Mouse (Mus musculus): ENCODE data around the gene Sept6. TPM values are rescaled to one million over a fixed set of nuclear protein-coding genes. Genes with fewer than 3 reads are reported as not detected.

Gene Sept6
- polyA plus RNA-seq, 1 experiment from 2014 or later = 4.8 TPM

DNA sequence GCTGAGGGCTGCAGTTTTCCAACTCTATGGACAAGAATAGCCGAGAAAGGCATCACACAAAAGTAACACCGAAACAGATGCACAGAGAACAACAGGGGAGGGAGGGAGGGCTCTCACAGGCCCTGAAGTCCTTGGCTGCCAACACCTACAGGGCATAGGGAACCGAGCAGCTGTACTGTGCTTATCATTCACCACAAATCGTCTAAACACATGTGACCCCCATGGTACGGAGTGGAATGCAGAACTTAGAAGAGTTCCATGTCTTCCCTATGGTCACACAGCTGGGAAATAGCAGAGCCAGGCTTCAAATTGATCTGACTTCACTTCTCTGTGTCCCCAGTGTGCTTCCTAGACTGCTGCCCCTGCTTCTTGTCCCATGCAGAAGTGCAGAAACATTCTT, 22.3 kb upstream of the Sept6 start:
- no peak overlapping the region for H3K27ac ChIP-seq (ENCODE audit: low read length)
- H3K9me3 ChIP-seq (ENCODE audit: low read length) = no peaks in the 10 kb centered on the region
- H3K27me3 ChIP-seq (replicated peaks; ENCODE audit: insufficient read depth, low read length) = no peaks in the 10 kb centered on the region
- no peak overlapping the region for H3K9ac ChIP-seq (replicated peaks; ENCODE audit: low read depth)
- no peak for TF ChIP-seq CTCF (IDR thresholded peaks at IDR 0.05)
- no peak for TF ChIP-seq EP300 (IDR thresholded peaks at IDR 0.05)
- WGBS = 39% methylated on average over 5 of the region's 5 CpGs
- peak; percentile 28; the same call in 1 of the 2 replicates for ATAC-seq
- H3K36me3 ChIP-seq (ENCODE audit: insufficient read depth, low read length) = no peaks in the 10 kb centered on the region
- no peak overlapping the region for H3K4me2 ChIP-seq (replicated peaks; ENCODE audit: low read depth, low read length)
- DNase-seq (ENCODE audit: low spot score) = no peak
- no peak overlapping the region for H3K4me3 ChIP-seq (ENCODE audit: low read depth, low read length)
- no peaks in the 10 kb centered on the region for H3K4me1 ChIP-seq (ENCODE audit: insufficient read depth, low read depth, low read length)

- Histone ChIP-seq H3K9me3 (ENCODE audit: low read length) (no peaks in the 10 kb centered on the region), H3K27me3 (replicated peaks; ENCODE audit: insufficient read depth, low read length) (no peaks in the 10 kb centered on the region), H3K4me3 (ENCODE audit: low read depth, low read length) (no peak overlapping the region), H3K4me1 (ENCODE audit: insufficient read depth, low read depth, low read length) (no peaks in the 10 kb centered on the region), H3K36me3 (ENCODE audit: insufficient read depth, low read length) (no peaks in the 10 kb centered on the region), H3K9ac (replicated peaks; ENCODE audit: low read depth) (no peak overlapping the region), H3K27ac (ENCODE audit: low read length) (no peak overlapping the region), H3K4me2 (replicated peaks; ENCODE audit: low read depth, low read length) (no peak overlapping the region)
- ATAC-seq (no peak), DNase-seq (ENCODE audit: low spot score) (no peak)
- WGBS = 83% methylated on average over 4 of the region's 4 CpGs
- TF ChIP-seq CTCF (IDR thresholded peaks at IDR 0.05) (no peak), EP300 (IDR thresholded peaks at IDR 0.05) (no peak)
Measured at GRCm38 (mm10) chrX:36991039-36991438, 555 bp downstream of the Sept6 start.

DNA sequence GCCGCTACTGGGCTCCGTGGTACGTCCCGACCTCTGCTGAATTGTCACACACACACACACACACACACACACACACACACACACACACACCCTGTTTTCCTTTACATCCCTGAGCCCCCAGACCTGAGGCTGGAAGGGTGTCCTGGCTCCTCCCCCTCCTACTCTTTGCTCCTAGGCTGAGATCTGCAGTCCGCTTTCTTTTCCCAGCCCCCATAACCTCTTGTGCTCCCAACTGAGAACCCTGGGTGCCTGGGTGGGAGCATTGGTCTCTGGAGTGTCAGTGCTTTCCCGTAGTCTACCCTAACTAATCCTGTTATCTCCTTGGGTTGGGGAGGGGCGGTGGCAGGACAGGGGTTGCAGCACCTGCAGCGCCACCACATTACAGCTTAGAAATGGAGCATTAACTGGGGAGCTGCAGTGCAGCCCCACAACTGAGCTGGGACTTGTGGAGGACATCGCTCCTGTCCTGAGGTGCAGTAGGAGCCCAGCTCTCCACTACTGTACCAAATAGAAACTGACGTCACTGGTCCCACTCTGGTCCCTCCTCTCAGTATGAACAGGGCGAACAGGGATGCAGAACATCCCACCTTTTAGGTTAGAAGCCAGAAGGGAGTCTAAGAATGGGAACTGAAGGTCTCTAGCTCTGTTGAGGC, 1.7 kb downstream of the Sept6 start:
- Histone ChIP-seq H3K4me1 (ENCODE audit: insufficient read depth, low read depth, low read length) (no peaks in the 10 kb centered on the region), H3K27ac (ENCODE audit: low read length) (no peak overlapping the region), H3K4me2 (replicated peaks; ENCODE audit: low read depth, low read length) (peak overlapping the region; percentile 69), H3K9ac (replicated peaks; ENCODE audit: low read depth) (no peak overlapping the region), H3K27me3 (replicated peaks; ENCODE audit: insufficient read depth, low read length) (no peaks in the 10 kb centered on the region), H3K9me3 (ENCODE audit: low read length) (no peaks in the 10 kb centered on the region), H3K4me3 (ENCODE audit: low read depth, low read length) (peak overlapping the region; percentile 50), H3K36me3 (ENCODE audit: insufficient read depth, low read length) (no peaks in the 10 kb centered on the region)
- TF ChIP-seq EP300 (IDR thresholded peaks at IDR 0.05) (no peak), CTCF (IDR thresholded peaks at IDR 0.05) (no peak)
- ATAC-seq = peak; percentile 11
- WGBS = 26% methylated on average over 7 of the region's 11 CpGs
- DNase-seq (ENCODE audit: low spot score) = peak; percentile 5

- Histone ChIP-seq H3K9me3 (ENCODE audit: low read length) (no peaks in the 10 kb centered on the region), H3K36me3 (ENCODE audit: insufficient read depth, low read length) (no peaks in the 10 kb centered on the region), H3K27me3 (replicated peaks; ENCODE audit: insufficient read depth, low read length) (no peaks in the 10 kb centered on the region), H3K4me2 (replicated peaks; ENCODE audit: low read depth, low read length) (peak overlapping the region; percentile 69), H3K27ac (ENCODE audit: low read length) (no peak overlapping the region), H3K9ac (replicated peaks; ENCODE audit: low read depth) (no peak overlapping the region), H3K4me1 (ENCODE audit: insufficient read depth, low read depth, low read length) (no peaks in the 10 kb centered on the region), H3K4me3 (ENCODE audit: low read depth, low read length) (peak overlapping the region; percentile 50)
- ATAC-seq = peak; percentile 97
- DNase-seq (ENCODE audit: low spot score) = peak; percentile 80
- WGBS = 13% methylated on average over 25 of the region's 29 CpGs
- TF ChIP-seq CTCF (IDR thresholded peaks at IDR 0.05) = no peak
- no peak for TF ChIP-seq EP300 (IDR thresholded peaks at IDR 0.05)
Measured at GRCm38 (mm10) chrX:36989234-36989751, 2.3 kb downstream of the Sept6 start.

GRCm38 (mm10) chrX:36988754-36989153, 2.8 kb downstream of the Sept6 start:
- Histone ChIP-seq H3K27ac (ENCODE audit: low read length) (no peak overlapping the region), H3K9me3 (ENCODE audit: low read length) (no peaks in the 10 kb centered on the region), H3K4me2 (replicated peaks; ENCODE audit: low read depth, low read length) (peak overlapping the region; percentile 69), H3K27me3 (replicated peaks; ENCODE audit: insufficient read depth, low read length) (no peaks in the 10 kb centered on the region), H3K4me3 (ENCODE audit: low read depth, low read length) (peak overlapping the region; percentile 50), H3K36me3 (ENCODE audit: insufficient read depth, low read length) (no peaks in the 10 kb centered on the region), H3K9ac (replicated peaks; ENCODE audit: low read depth) (no peak overlapping the region), H3K4me1 (ENCODE audit: insufficient read depth, low read depth, low read length) (no peaks in the 10 kb centered on the region)
- DNase-seq (ENCODE audit: low spot score) (peak; percentile 14), ATAC-seq (peak; percentile 18)
- WGBS = 14% methylated on average over 19 of the region's 23 CpGs
- TF ChIP-seq EP300 (IDR thresholded peaks at IDR 0.05) = no peak
- no peak for TF ChIP-seq CTCF (IDR thresholded peaks at IDR 0.05)

GRCm38 (mm10) chrX:36987851-36988250, 3.7 kb downstream of the Sept6 start:
- Histone ChIP-seq H3K9me3 (ENCODE audit: low read length) (no peaks in the 10 kb centered on the region), H3K4me2 (replicated peaks; ENCODE audit: low read depth, low read length) (no peak overlapping the region), H3K27me3 (replicated peaks; ENCODE audit: insufficient read depth, low read length) (no peaks in the 10 kb centered on the region), H3K36me3 (ENCODE audit: insufficient read depth, low read length) (no peaks in the 10 kb centered on the region), H3K27ac (ENCODE audit: low read length) (no peak overlapping the region), H3K4me3 (ENCODE audit: low read depth, low read length) (no peak overlapping the region), H3K4me1 (ENCODE audit: insufficient read depth, low read depth, low read length) (no peaks in the 10 kb centered on the region), H3K9ac (replicated peaks; ENCODE audit: low read depth) (no peak overlapping the region)
- DNase-seq (ENCODE audit: low spot score) = no peak
- ATAC-seq = no peak
- WGBS = 59% methylated on average over 4 of the region's 4 CpGs
- TF ChIP-seq EP300 (IDR thresholded peaks at IDR 0.05) (no peak), CTCF (IDR thresholded peaks at IDR 0.05) (no peak)
